Mouse (Mus musculus) testis, adult 2 months (tissue): ENCODE measurements around the gene Opn1sw. TPM values are rescaled to one million over a fixed set of nuclear protein-coding genes. Genes with fewer than 3 reads are reported as not detected.

ENCODE experiments used
- H3K27ac ChIP-seq: fragments of 200-500 bp; 2 replicates; pipeline ENCODE4 v1.5.1; 2012; ENCODE audit warnings: low read depth, low read length; ENCODE audit not compliant: control insufficient read depth, insufficient read depth
- H3K27me3 ChIP-seq: fragments of 200-500 bp; 2 replicates; pipeline ENCODE4 v1.6.1; 2012; ENCODE audit warnings: mild to moderate bottlenecking, low read length, moderate library complexity; ENCODE audit not compliant: control insufficient read depth, insufficient read depth
- H3K36me3 ChIP-seq: fragments of 200-500 bp; 2 replicates; pipeline ENCODE4 v1.6.1; 2012; ENCODE audit warnings: mild to moderate bottlenecking, low read length; ENCODE audit not compliant: control insufficient read depth, insufficient read depth
- H3K4me1 ChIP-seq: fragments of 200-500 bp; 2 replicates; pipeline ENCODE4 v1.6.1; 2012; ENCODE audit warnings: low read length; ENCODE audit not compliant: control insufficient read depth, insufficient read depth
- H3K4me3 ChIP-seq: fragments of 200-500 bp; 2 replicates; pipeline ENCODE4 v1.5.1; 2012; ENCODE audit warnings: low read depth, mild to moderate bottlenecking, low read length, moderate library complexity, mixed read lengths; ENCODE audit not compliant: control insufficient read depth
- CTCF ChIP-seq: fragments of 200-500 bp; IDR thresholded peaks from 2 replicates; pipeline ENCODE4 v1.5.1; 2012; ENCODE audit warnings: low read depth, mild to moderate bottlenecking, inconsistent platforms, low read length, moderate library complexity; ENCODE audit not compliant: control insufficient read depth, insufficient read depth, insufficient replicate concordance
- POLR2A ChIP-seq: fragments of 200-500 bp; IDR thresholded peaks from 2 replicates; pipeline ENCODE4 v1.6.1; 2012; ENCODE audit warnings: low read depth, mild to moderate bottlenecking, inconsistent platforms, low read length, moderate library complexity; ENCODE audit not compliant: control insufficient read depth
- polyA plus RNA-seq: library from polyadenylated mRNA; depleted of rRNA; stranded (reverse); fragments of >200 nt; gene quantifications from 2 replicates; pipeline ENCODE4 v1.2.3, GENCODE M21; 2012

Opn1sw gene
- polyA plus RNA-seq, 1 experiment: not detected

DNA sequence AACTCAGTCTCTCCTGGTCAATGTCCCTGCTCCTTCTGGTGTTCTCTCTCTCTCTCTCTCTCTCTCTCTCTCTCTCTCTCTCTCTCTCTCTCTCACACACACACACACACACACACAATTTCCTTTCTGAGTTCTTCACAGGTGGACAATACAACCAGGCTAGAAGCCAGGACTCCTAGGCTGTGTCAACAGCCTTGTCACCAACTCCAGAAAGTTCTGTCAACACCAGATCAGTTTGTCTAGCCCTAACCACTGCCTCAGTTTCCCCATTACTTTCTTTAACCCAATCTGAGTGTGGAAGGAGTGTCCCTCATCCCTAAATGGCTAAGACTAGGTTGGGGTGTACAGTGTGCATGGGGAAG, 44.4 kb upstream of the Opn1sw start:
- peaks cover 15% of the 10 kb centered on the region for H3K4me1 ChIP-seq
- H3K36me3 ChIP-seq: no peaks in the 10 kb centered on the region
- peaks cover 2% of the 10 kb centered on the region; the same call in 1 of the 2 replicates for H3K27me3 ChIP-seq
- no peak overlapping the region for H3K27ac ChIP-seq
- H3K4me3 ChIP-seq: no peak overlapping the region; the same call in 1 of the 2 replicates
- TF ChIP-seq POLR2A (no peak), CTCF (no peak)

GRCm38 (mm10) chr6:29432156-29432555, 43.9 kb upstream of the Opn1sw start:
- Histone ChIP-seq H3K27ac (no peak overlapping the region), H3K36me3 (no peaks in the 10 kb centered on the region), H3K4me1 (peaks cover 15% of the 10 kb centered on the region), H3K27me3 (peaks cover 2% of the 10 kb centered on the region; the same call in 1 of the 2 replicates), H3K4me3 (no peak overlapping the region)
- TF ChIP-seq POLR2A (no peak), CTCF (no peak)

DNA sequence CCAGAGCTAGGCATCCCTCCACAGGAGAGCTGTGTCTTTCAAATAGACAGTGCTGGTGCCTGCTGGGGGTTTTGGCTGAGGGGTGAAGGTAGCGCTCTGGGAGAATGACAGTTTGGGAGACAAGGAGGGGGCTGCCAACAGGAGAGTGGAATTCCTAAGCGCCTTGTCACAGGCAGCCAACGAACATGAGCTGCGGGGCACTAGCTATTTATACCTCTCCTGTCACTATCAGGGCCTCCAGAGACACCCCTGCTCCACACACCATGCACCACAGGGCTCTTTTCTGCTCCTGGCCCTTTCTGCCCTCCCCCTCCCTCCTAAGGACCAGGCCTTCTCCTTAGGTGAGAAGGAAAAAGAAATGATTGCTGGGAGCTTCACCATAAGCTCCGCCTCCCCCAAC, 43.2 kb upstream of the Opn1sw start:
- Histone ChIP-seq H3K4me3 (no peak overlapping the region), H3K36me3 (no peaks in the 10 kb centered on the region), H3K4me1 (peaks cover 15% of the 10 kb centered on the region), H3K27ac (no peak overlapping the region), H3K27me3 (peaks cover 2% of the 10 kb centered on the region; the same call in 1 of the 2 replicates)
- no peak for TF ChIP-seq POLR2A
- TF ChIP-seq CTCF: no peak

DNA sequence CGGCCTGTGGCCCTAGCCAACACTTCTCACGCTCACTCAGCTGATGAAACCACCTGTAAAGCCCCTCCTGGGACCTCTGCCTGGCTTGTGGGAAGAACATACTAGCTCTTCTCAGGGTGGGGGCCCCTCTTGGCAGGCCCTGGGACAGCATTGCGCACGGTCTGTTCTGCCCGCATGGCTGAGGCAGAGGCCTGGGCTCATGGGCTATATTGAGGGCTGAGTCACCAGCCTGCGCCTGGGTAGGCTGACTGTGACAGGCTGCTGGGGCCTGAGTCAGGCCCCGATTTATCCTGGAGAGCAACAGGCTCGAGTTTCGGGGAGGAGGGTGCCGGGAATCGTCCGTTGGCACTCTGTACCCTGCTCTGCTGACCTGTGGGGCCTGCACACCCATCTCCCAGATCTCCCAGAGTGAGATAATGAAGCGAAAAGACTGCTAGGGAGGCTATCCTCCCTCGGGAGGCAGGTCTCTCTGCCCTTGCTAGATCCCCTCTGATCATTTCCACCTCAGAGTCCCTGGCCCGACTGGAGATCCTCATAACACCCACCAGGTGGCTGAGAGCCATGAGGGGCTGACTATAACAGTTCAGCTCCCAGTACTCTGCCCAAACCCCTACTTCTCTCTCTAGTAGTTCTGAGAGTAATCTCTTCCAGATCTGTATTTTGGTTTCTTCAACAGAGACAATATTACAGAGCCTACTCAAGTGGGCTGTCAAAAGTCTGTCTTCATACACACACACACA, 42.6 kb upstream of the Opn1sw start:
- no peak for TF ChIP-seq CTCF
- no peak for TF ChIP-seq POLR2A
- H3K4me1 ChIP-seq: peaks cover 13% of the 10 kb centered on the region
- no peak overlapping the region for H3K27ac ChIP-seq
- no peak overlapping the region for H3K4me3 ChIP-seq
- H3K36me3 ChIP-seq: no peaks in the 10 kb centered on the region
- peaks cover 2% of the 10 kb centered on the region; the same call in 1 of the 2 replicates for H3K27me3 ChIP-seq

- TF ChIP-seq POLR2A: no peak
- TF ChIP-seq CTCF: no peak
- Histone ChIP-seq H3K4me1 (peaks cover 2% of the 10 kb centered on the region), H3K27me3 (peaks cover 2% of the 10 kb centered on the region; the same call in 1 of the 2 replicates), H3K4me3 (no peak overlapping the region), H3K36me3 (no peaks in the 10 kb centered on the region), H3K27ac (no peak overlapping the region)
Observed at GRCm38 (mm10) chr6:29428171-29428570, 39.9 kb upstream of the Opn1sw start.

- Histone ChIP-seq H3K4me1 (no peaks in the 10 kb centered on the region), H3K4me3 (no peak overlapping the region), H3K27ac (no peak overlapping the region), H3K36me3 (no peaks in the 10 kb centered on the region), H3K27me3 (no peaks in the 10 kb centered on the region)
- TF ChIP-seq POLR2A (no peak), CTCF (no peak)
Observed at GRCm38 (mm10) chr6:29426331-29426730, 38.1 kb upstream of the Opn1sw start.

DNA sequence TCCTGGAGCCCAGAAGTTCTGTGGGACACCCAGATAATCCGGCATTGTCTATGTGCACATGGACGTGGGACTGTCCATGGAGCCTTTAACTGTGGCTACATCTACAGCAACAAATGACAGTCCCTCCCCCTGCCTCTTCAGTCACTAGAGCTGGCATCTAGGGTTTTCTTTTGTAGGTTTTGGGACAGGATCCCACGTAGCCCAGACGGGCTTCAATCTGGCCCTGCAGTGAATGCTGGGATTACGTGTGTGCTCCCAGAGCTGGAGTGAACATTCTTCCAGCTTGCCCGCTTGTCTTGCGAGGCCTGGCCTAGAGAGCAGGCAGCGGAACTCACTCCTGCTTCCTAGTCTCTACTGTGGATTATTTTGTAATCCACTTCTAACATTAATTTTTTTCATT, 36.9 kb upstream of the Opn1sw start:
- H3K27ac ChIP-seq: no peak overlapping the region
- H3K36me3 ChIP-seq: no peaks in the 10 kb centered on the region
- H3K4me3 ChIP-seq: no peak overlapping the region
- H3K4me1 ChIP-seq: no peaks in the 10 kb centered on the region
- TF ChIP-seq POLR2A (no peak), CTCF (no peak)
- no peaks in the 10 kb centered on the region for H3K27me3 ChIP-seq
